Mouse (Mus musculus) neural tube, embryonic 14.5 days (tissue): ENCODE data around the gene Prex1. TPM values are rescaled to one million over a fixed set of nuclear protein-coding genes. Genes with fewer than 3 reads are reported as not detected.
"Not testable (repeated sequence)": the region's sequence is repeated elsewhere in the genome, so short reads cannot be mapped to it uniquely, and the experiment has no call there.

ENCODE experiments used
- ATAC-seq: fragments of 200-750 bp; cut with Nextera tagmentation; 2 replicates; pipeline ENCODE4 v1.8.0; 2017; ENCODE audit warnings: low read depth, mild to moderate bottlenecking, moderate TSS enrichment, moderate library complexity
- H3K27ac ChIP-seq: fragments of 300-500 bp; sonication (generic); 2 replicates; pipeline ENCODE4 v1.5.1; 2014; ENCODE audit warnings: low read depth, mild to moderate bottlenecking, control low read depth, low read length, moderate library complexity, mixed read lengths
- H3K27me3 ChIP-seq: fragments of 300-500 bp; sonication (generic); 2 replicates; pipeline ENCODE4 v1.6.1; 2014; ENCODE audit warnings: low read length; ENCODE audit not compliant: control insufficient read depth, insufficient read depth
- H3K36me3 ChIP-seq: fragments of 300-500 bp; sonication (generic); 2 replicates; pipeline ENCODE4 v1.6.1; 2014; ENCODE audit warnings: low read length, mixed read lengths; ENCODE audit not compliant: control insufficient read depth, insufficient read depth
- H3K4me1 ChIP-seq: fragments of 300-500 bp; sonication (generic); 2 replicates; pipeline ENCODE4 v1.6.1; 2014; ENCODE audit warnings: low read length; ENCODE audit not compliant: control insufficient read depth, insufficient read depth
- H3K4me2 ChIP-seq: fragments of 300-500 bp; sonication (generic); 2 replicates; pipeline ENCODE4 v1.6.1; 2014; ENCODE audit warnings: mild to moderate bottlenecking, low read depth, low read length, control low read depth
- H3K4me3 ChIP-seq: fragments of 300-500 bp; sonication (generic); 2 replicates; pipeline ENCODE4 v1.5.1; 2014; ENCODE audit warnings: low read depth, low read length, control low read depth, mixed read lengths
- H3K9ac ChIP-seq: fragments of 300-500 bp; sonication (generic); replicated peaks from 2 replicates; pipeline ENCODE4 v1.6.1; 2014; ENCODE audit warnings: low read depth, mild to moderate bottlenecking, control low read depth, low read length, mixed read lengths
- H3K9me3 ChIP-seq: fragments of 300-500 bp; sonication (generic); 2 replicates; pipeline ENCODE4 v1.6.1; 2016; ENCODE audit warnings: low read length; ENCODE audit not compliant: control insufficient read depth
- WGBS: fragments of 180-500 bp; shearing (Covaris S2); extraction: QIAGEN DNeasy Blood & Tissue Kit; methylation state at CpG from one replicate; pipeline ENCODE4 v1.1.7; 2014; 5-methylcytosine and 5-hydroxymethylcytosine counted together
- polyA plus RNA-seq: library from polyadenylated mRNA; unstranded; fragments of >200 nt; fragmentation: Nextera tagmentation; extraction: Ambion mirVana; gene quantifications from 2 replicates; pipeline ENCODE4 v1.2.1, GENCODE M21; 2014

The Prex1 gene
- polyA plus RNA-seq = 25.9 and 29.4 TPM in 2 replicates

- 2% methylated on average over 63 of the region's 69 CpGs for WGBS
- no peaks in the 10 kb centered on the region for H3K27me3 ChIP-seq
- H3K9ac ChIP-seq = peak within 1 kb of the TSS; percentile 78
- peaks cover 9% of the 10 kb centered on the region; the same call in 1 of the 2 replicates for H3K4me1 ChIP-seq
- H3K4me3 ChIP-seq = peak within 1 kb of the TSS; percentile 71
- H3K36me3 ChIP-seq = no peaks in the 10 kb centered on the region
- H3K27ac ChIP-seq = peak within 1 kb of the TSS; percentile 72
- peak; percentile 86 for ATAC-seq
- H3K9me3 ChIP-seq = no peaks in the 10 kb centered on the region
- peak within 1 kb of the TSS; percentile 75 for H3K4me2 ChIP-seq
Measured at GRCm38 (mm10) chr2:166713690-166714426, at the start of gene Prex1. Gene Prex1 (minus strand): TSS chr2:166713832.

GRCm38 (mm10) chr2:166757969-166758368 lies 44.3 kb upstream of the Prex1 start:
- no peak overlapping the region for H3K4me3 ChIP-seq
- no peaks in the 10 kb centered on the region for H3K4me1 ChIP-seq
- H3K9ac ChIP-seq = no peak overlapping the region
- H3K36me3 ChIP-seq = no peaks in the 10 kb centered on the region
- WGBS = 51% methylated on average over 3 of the region's 3 CpGs
- H3K27me3 ChIP-seq = no peaks in the 10 kb centered on the region
- no peak for ATAC-seq
- no peak overlapping the region for H3K27ac ChIP-seq
- no peaks in the 10 kb centered on the region for H3K9me3 ChIP-seq
- no peak overlapping the region for H3K4me2 ChIP-seq

GRCm38 (mm10) chr2:166754760-166755159 lies 41.1 kb upstream of the Prex1 start:
- H3K27ac ChIP-seq = no peak overlapping the region
- H3K4me1 ChIP-seq = no peaks in the 10 kb centered on the region
- WGBS = 95% methylated on average over 7 of the region's 7 CpGs
- H3K4me2 ChIP-seq = no peak overlapping the region
- H3K36me3 ChIP-seq = no peaks in the 10 kb centered on the region
- no peak overlapping the region for H3K4me3 ChIP-seq
- ATAC-seq = no peak
- no peaks in the 10 kb centered on the region for H3K9me3 ChIP-seq
- H3K9ac ChIP-seq = no peak overlapping the region
- H3K27me3 ChIP-seq = no peaks in the 10 kb centered on the region

GRCm38 (mm10) chr2:166754194-166754593 lies 40.6 kb upstream of the Prex1 start:
- WGBS = 82% methylated on average over 4 of the region's 4 CpGs
- Histone ChIP-seq H3K36me3 (no peaks in the 10 kb centered on the region), H3K9ac (no peak overlapping the region), H3K27ac (no peak overlapping the region), H3K4me2 (no peak overlapping the region), H3K27me3 (no peaks in the 10 kb centered on the region), H3K9me3 (no peaks in the 10 kb centered on the region), H3K4me1 (no peaks in the 10 kb centered on the region), H3K4me3 (no peak overlapping the region)
- no peak for ATAC-seq

GRCm38 (mm10) chr2:166750620-166751191 lies 37.1 kb upstream of the Prex1 start:
- Histone ChIP-seq H3K36me3 (no peaks in the 10 kb centered on the region), H3K9me3 (no peaks in the 10 kb centered on the region), H3K27me3 (no peaks in the 10 kb centered on the region), H3K27ac (no peak overlapping the region), H3K4me2 (no peak overlapping the region), H3K9ac (no peak overlapping the region), H3K4me3 (no peak overlapping the region), H3K4me1 (no peaks in the 10 kb centered on the region)
- ATAC-seq = no peak
- 87% methylated on average over 6 of the region's 6 CpGs for WGBS

GRCm38 (mm10) chr2:166746261-166746913 lies 32.8 kb upstream of the Prex1 start:
- not testable (repeated sequence) for ATAC-seq, H3K9ac ChIP-seq, H3K4me1 ChIP-seq, H3K4me3 ChIP-seq, H3K36me3 ChIP-seq, H3K9me3 ChIP-seq, H3K27ac ChIP-seq, H3K27me3 ChIP-seq, H3K4me2 ChIP-seq
- WGBS = 56% methylated on average over 14 of the region's 14 CpGs

GRCm38 (mm10) chr2:166745849-166746248 lies 32.2 kb upstream of the Prex1 start:
- H3K9me3 ChIP-seq = no peaks in the 10 kb centered on the region
- ATAC-seq = no peak
- 91% methylated on average over 9 of the region's 9 CpGs for WGBS
- H3K4me1 ChIP-seq = no peaks in the 10 kb centered on the region
- no peak overlapping the region for H3K4me2 ChIP-seq
- no peaks in the 10 kb centered on the region for H3K36me3 ChIP-seq
- no peaks in the 10 kb centered on the region for H3K27me3 ChIP-seq
- H3K27ac ChIP-seq = no peak overlapping the region
- no peak overlapping the region for H3K9ac ChIP-seq
- H3K4me3 ChIP-seq = no peak overlapping the region

- 91% methylated on average over 7 of the region's 7 CpGs for WGBS
- Histone ChIP-seq H3K27me3 (no peaks in the 10 kb centered on the region), H3K4me1 (no peaks in the 10 kb centered on the region), H3K4me3 (no peak overlapping the region), H3K9ac (no peak overlapping the region), H3K36me3 (no peaks in the 10 kb centered on the region), H3K9me3 (no peaks in the 10 kb centered on the region), H3K4me2 (no peak overlapping the region), H3K27ac (no peak overlapping the region)
- ATAC-seq = no peak
Measured at GRCm38 (mm10) chr2:166744433-166744832, 30.8 kb upstream of the Prex1 start.

GRCm38 (mm10) chr2:166743504-166743903 lies 29.9 kb upstream of the Prex1 start:
- Histone ChIP-seq H3K4me2 (no peak overlapping the region), H3K9ac (no peak overlapping the region), H3K4me3 (no peak overlapping the region), H3K36me3 (no peaks in the 10 kb centered on the region), H3K4me1 (no peaks in the 10 kb centered on the region), H3K27me3 (no peaks in the 10 kb centered on the region), H3K9me3 (no peaks in the 10 kb centered on the region), H3K27ac (no peak overlapping the region)
- ATAC-seq = no peak
- 34% methylated on average over 4 of the region's 4 CpGs for WGBS
